Mouse (Mus musculus): ENCODE results near the gene Lgals4. TPM values are rescaled to one million over a fixed set of nuclear protein-coding genes. Genes with fewer than 3 reads are reported as not detected.
A peak's percentile ranks its signal among the peaks of the same experiment; 100 is the strongest.

Gene Lgals4
- total RNA-seq, 1 experiment from 2014 or later: 25.1 TPM

DNA sequence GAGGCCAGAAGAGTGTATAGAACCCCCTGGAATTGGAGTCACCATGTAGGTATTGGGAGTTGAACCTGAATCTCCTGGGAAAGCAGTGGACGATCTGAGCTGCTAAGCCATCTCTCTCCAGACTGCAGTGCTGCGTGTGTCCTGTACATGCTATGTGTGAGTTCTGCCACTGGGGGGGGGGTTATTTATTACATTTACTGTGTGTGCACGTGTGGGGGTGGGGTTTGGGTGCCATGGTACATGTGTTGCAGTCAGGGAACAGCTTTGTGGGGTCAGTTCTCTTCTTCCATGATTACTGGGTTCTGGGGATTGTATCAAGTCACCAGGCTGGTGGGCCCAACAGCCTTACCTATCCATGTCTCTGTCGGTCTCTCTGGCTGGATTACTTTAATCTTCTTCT is 26.8 kb upstream of the Lgals4 start:
- no peak for ATAC-seq (ENCODE audit: extremely low read depth, insufficient number of reproducible peaks, low FRiP score, poor library complexity, severe bottlenecking)

DNA sequence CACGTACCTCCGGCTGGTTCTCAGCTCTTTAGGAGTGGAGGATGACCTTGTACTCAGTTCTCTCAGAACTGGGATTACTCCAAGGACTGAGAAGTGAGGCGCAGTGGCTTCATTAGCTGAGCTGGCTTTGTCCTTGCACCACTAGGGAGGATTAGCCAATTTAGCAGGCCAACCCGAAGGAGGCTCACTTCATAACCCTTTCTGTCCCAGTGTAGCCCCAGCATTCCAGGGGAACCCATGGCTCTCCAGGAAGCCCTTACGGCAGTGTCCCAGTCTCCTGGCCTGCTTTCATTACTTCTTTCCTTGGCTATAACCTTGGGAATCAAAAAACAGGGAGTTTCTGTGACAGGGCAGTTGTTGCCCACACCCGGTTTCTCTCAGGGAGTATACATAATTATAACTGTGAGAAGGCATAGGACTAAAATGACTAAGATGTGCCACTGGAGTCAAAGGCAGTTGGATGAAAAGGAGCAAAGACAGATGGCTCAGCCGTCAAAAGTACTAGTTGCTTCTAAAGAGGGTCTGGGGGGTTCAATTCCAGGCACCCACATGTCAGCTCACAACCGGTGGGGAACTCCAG is 25.9 kb upstream of the Lgals4 start:
- ATAC-seq (ENCODE audit: extremely low read depth, insufficient number of reproducible peaks, low FRiP score, poor library complexity, severe bottlenecking): no peak

DNA sequence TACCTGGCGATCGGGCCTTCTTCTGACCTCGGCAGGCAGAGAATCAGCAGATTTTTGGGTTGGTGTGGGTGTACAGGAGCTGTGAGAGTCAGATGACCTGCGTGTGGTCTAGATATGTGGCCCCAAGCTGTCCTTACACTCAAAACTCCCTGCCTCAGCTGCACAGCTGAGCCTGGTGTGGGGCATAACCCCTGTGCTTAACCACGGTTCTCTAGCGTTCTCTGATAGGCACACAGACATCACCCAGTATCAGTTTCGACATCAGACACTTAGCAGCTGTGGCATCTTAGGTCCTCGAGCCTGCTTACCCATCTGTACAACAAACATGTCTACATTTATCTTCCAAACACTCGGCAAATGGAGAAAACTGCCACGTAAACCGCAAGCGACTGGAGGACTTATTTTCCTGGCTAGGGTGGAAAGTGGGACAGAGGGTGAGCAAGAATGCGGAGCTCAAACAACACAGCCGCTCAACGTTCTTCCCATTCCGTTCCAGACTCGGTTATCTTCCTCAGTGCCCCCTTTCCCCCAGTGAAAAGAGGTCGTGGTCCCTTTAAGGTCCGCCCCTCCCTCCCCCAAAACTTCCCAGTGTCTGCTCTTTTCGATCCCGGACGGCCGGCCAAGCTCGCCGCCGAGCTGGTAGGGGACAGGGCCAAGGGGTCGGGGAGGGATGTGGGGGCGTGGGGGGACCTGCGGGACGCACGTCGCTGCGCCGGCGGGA is 25.3 kb upstream of the Lgals4 start, which contains the start of gene Hnrnpl:
TSS of gene Hnrnpl (plus strand) at position 321 of the 721 bp plus-strand sequence.
- peak; percentile 13; the same call in 1 of the 2 replicates for ATAC-seq (ENCODE audit: extremely low read depth, insufficient number of reproducible peaks, low FRiP score, poor library complexity, severe bottlenecking)

DNA sequence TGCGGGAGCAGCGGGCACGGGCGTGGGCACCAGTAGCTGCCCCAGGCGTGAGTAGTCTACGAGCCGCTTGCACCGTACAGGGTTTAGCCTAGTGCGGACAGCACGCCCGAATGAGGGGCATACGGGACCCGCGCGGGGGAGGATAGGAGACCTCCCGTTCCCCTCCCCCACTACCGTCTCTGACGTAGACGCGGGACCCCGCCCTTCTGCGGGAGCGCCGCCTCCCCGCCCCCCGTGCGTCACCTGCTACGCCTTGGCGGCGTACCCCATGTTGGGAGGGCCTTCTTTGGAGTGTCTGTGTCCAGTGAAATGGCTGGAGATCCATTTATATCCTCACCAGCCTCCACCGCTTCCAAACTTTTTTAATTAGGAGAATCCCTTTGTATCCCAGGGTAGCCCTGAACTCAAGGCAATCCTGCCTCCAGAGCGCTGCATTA is 24.7 kb upstream of the Lgals4 start:
- peak; percentile 49 for ATAC-seq (ENCODE audit: extremely low read depth, insufficient number of reproducible peaks, low FRiP score, poor library complexity, severe bottlenecking)

DNA sequence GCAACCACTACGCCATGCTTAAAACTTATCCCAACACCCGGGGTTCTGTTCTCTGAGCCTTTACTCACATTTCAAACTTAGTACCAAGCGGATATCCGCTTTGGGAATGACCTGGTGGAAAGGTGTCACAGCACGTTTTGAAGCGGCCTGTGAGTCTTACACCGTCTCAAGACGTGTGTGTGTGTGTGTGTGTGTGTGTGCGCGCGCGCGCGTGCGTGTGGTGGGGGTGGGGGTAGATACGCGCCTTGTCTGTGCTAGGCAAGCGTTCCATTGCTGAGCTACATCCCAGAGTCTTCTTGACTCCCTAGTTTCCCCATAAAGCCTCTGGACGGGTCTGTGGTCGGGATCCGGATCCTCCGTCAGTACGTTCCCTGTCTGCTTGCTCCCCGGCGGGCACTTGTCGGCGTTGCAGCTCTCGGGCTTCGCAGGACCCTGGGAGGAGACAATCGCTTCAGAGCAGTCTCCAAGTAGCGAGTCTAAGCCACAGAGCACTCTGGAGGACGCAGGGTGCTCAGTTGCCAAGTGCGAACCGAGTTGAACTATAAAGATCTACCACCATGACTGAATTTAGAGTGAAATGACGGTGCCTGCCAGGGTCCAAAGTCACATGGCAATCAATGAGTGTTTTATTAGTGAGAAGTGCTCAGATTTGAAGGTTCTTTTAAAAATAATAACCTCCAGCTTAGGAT is 24.1 kb upstream of the Lgals4 start:
- ATAC-seq (ENCODE audit: extremely low read depth, insufficient number of reproducible peaks, low FRiP score, poor library complexity, severe bottlenecking): no peak

DNA sequence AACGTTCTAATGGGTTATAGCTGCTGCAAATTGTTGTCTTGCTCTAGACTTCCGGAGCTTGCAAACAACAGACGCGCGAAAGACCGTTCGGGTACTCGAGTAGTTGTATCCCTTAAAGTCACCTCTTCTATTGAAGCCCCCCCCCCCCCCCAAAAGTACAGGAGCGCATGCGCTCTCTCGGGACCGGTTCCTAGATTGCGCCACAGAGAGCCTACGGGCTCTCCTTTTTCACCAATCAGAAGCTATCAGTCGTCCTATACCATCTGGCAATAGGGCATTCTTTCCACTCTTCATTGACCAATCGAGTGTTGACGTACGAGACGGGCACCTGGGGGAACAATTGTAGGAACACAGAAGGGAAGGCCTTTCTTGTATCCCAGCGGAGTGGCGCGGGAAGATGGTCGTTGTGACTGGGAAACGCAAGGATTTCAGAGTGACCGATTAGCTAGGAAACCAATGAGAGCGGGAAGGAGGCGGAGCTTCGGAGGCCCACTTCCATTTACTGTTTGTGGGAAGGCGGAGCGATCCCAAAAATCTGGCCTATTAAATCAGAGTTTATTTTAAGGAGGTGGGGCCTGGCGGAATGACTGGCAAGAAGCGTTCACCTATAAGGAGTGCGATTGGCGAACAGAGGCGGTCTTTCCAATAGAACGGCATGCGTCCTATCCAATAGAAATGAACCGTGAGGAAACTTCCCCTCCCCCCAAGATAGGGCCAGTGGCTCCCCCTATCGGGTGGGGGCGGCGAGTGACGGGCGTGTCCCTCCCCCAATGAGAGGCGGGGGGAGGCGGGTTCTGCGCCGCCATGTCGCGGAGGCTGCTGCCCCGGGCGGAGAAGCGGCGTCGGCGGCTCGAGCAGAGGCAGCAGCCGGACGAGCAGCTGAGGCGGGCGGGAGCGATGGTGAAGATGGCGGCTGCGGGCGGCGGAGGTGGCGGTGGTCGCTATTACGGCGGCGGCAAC is 23.3 kb upstream of the Lgals4 start:
- peak; percentile 80 for ATAC-seq (ENCODE audit: extremely low read depth, insufficient number of reproducible peaks, low FRiP score, poor library complexity, severe bottlenecking)

DNA sequence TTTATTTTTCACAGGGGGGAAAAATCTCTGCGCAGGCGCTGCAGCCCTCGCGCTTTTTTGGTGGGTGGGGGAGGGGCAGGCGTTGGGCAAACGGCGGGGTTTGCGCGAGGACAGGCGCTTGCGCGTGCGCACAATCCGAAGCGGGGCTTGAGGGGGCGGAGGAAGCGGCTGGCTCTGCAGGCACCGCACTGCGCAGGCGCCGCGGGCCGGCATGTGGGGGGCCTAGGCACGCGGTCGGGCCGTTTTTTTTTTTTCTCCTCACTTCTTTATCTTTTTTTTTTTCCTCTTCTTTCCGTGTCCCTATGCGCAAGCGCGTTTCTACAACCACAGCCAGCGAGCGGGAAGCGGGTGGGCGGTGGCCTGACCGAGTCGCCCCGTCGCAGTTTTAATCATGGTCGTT is 22.4 kb upstream of the Lgals4 start:
- ATAC-seq (ENCODE audit: extremely low read depth, insufficient number of reproducible peaks, low FRiP score, poor library complexity, severe bottlenecking): no peak

DNA sequence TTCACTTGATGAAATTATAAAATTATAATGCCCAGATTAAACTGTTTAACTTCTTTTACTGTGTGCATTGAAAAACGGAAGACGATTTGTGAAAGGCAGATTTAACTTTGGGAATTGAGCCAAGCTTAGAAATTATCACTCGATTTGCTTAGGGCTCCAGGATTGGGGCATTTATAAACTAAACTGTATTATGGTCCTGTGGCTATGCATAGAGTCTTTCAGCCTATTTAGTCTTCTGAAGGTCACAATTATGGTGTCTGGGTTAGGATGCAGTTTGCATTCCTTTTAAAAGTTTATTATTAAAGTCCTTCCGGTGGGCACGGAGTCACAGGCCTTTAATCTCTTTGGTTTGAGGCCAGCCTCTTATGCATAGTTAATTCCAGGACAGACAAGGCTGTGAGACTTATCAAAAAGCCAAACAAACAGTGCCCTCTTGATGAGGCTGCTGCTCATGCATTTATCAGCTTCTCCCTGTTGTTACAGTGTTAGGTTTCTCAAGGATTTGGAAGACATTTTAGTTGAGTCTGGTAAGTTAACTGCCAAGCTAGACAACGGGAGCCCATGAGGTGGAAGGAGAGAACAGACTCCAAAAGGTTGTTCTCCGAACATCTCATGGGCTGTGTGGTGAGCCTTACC is 21.9 kb upstream of the Lgals4 start:
- ATAC-seq (ENCODE audit: extremely low read depth, insufficient number of reproducible peaks, low FRiP score, poor library complexity, severe bottlenecking): no peak

DNA sequence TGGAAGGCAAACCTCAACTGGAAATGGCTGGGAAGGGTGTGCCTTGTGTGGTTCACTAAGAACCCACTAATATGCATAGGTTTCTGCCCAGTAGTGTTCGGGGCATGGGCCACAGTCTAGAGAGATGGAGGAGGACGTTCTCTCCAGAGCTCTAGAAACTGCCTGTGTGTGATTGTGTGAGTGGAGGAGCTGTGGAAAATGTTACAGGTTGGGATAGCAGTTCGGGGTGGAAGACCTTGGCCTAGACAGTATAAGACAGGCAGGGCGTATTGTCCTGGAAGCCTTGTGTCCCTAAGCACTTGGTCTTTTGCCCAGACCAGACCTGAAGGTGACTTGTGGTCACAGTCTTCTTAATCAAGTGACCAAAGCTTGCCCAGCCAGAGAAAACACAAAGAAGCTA is 21.2 kb upstream of the Lgals4 start:
- ATAC-seq (ENCODE audit: extremely low read depth, insufficient number of reproducible peaks, low FRiP score, poor library complexity, severe bottlenecking): no peak

DNA sequence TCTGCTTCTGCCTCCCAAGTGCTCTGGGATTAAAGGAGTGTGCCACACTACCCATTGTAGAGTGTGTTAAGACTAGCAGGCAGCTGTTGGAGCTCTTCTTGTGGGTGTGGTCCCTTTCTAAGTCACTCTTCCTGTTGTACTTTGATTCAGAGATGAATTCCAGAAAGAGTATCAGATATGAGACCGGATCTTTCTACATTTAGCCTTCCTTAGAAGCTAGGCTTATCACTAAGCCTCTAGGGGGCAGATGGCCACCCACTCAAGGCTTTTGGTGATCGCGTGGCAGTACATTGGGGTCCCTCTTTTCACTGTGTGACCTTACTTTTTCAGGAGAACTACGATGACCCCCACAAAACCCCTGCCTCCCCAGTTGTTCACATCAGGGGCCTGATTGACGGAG is 20.7 kb upstream of the Lgals4 start:
- no peak for ATAC-seq (ENCODE audit: extremely low read depth, insufficient number of reproducible peaks, low FRiP score, poor library complexity, severe bottlenecking)

DNA sequence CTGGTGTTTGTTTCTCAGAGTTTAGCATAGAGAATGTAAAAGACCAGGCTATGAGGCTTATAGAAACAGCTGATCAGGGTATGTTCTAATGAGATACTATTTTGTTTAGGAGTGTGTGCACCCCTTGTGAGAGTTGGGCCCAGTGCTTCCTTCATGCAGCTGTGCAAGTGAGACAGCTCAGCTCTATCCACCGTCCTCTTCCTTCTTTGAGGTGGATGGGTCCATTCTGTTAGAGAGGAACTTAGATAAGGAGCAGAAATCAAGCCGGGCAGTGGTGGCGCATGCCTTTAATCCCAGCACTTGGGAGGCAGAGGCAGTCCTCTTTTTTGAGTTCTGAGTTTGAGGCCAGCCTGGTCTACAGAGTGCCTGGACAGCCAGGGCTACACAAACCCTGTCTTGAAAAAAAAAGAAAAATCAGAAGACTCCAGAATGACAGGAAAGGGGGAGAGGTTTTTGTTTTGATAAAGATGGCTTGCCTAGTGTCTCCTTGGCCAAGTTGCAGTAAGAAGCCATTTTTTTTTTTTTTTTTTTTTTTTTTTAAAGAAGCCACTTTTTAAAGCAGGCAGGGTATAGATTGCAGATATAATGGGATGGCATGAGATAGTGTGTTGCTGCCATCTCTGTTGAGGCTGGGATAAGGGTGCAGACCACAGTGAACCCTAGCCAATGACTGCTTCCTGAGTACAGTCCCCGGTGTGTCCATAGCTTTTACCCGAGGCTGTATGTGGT is 19.2 kb upstream of the Lgals4 start:
- ATAC-seq (ENCODE audit: extremely low read depth, insufficient number of reproducible peaks, low FRiP score, poor library complexity, severe bottlenecking): no peak

DNA sequence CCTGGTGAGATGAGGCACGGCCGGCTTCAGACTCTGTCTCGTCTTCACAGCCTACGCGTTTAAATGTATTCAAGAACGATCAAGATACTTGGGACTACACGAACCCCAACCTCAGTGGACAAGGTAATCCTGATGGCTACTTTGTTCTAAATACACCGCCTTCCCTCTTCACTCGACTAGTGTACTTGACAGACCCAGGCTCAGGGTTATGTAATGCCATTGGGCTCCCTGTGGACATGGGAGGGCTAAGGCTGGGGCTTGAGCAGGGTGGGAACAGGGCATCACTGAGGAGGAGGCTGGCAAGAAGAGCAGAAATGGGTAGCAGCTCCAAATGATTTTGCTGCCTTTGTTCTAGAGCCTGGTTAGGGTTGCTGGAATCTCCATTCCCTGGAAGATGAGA is 18.4 kb upstream of the Lgals4 start:
- no peak for ATAC-seq (ENCODE audit: extremely low read depth, insufficient number of reproducible peaks, low FRiP score, poor library complexity, severe bottlenecking)

DNA sequence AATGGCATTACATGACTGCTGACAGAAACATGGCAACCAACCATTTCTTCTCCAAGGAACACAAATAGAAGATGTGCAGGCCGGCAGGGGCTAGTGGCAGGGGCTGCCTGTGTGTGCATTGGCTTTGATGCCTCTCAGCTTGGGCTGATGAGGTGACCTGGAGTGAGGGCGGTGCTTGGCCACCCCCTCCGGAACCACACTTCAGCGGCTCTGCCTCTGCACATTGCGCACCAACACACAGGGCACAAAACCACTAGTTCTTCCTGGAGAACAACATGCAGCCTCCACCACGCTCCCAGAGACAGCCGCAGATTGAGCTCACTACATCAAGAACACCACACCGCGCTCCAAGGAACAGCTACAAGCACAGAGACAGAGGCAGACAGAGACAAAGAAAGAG is 17.5 kb upstream of the Lgals4 start:
- peak; percentile 79 for ATAC-seq (ENCODE audit: extremely low read depth, insufficient number of reproducible peaks, low FRiP score, poor library complexity, severe bottlenecking)

DNA sequence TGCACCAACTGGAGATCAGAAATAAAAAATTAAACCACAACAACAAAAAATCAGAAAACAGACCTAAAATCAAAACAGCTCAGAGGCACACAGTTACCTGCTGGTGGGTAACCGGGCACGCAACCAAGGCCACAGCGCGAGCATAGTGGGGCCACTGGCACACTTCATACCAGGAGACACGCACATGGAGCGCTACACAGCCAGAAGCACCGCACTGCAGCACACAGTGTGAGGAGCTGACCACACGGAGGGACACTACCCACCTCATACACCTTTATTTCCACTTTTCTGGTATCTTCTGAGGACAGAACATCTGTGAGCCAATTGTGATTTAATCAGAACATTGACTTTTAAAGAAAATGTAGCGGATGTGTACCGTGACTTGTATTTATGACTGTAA is 16.7 kb upstream of the Lgals4 start:
- no peak for ATAC-seq (ENCODE audit: extremely low read depth, insufficient number of reproducible peaks, low FRiP score, poor library complexity, severe bottlenecking)

DNA sequence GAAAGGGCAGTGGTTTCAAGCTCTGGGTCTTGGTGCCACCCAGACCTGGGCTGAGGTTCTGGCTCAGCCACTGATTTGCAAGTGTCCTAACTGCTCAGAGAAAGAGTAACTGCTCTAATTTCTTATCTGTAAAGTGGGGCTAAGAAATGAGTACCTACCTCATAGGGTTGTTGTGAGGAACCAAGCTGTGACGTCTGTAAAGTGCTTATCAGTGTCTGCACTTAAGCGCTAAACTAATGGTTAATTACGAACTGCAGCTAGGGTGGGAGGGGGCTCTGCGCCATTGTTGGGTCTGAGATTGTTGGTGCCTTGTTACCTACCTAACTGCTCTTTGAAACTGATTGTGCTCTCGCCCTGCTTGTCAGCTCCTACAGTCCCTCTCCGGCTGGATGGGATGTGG is 16.1 kb upstream of the Lgals4 start:
- no peak for ATAC-seq (ENCODE audit: extremely low read depth, insufficient number of reproducible peaks, low FRiP score, poor library complexity, severe bottlenecking)

DNA sequence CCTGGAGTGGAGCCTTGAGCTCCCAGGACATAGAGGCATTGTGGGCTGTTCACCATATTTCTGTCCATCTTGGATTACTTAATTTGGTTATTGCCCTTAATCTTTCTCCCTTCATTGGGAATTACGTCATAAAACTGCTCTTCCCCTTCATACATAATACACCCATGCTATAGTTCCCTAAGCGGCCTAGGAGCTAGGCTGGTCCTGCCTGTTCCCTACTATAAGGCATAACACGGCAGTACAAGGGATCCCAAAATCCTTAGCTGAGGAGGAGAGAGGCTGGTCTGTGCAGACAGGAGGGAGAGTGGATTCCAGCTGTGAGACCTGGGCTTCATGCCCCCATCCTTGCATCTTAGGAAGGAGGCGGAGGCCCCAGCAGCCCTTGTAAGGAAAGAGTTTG is 15.7 kb upstream of the Lgals4 start:
- no peak for ATAC-seq (ENCODE audit: extremely low read depth, insufficient number of reproducible peaks, low FRiP score, poor library complexity, severe bottlenecking)

DNA sequence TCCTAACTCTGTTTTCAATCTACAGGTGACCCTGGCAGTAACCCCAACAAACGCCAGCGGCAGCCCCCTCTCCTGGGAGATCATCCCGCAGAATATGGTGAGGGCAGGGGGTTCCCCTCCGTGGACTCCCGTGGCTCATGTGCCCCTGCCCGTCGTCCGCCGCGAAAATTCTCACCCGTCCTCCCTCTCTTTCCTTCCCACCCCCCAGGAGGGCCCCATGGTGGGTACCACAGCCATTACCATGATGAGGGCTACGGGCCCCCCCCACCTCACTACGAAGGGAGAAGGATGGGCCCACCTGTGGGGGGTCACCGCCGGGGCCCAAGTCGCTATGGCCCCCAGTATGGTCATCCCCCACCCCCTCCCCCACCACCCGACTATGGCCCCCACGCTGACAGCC is 15.2 kb upstream of the Lgals4 start:
- ATAC-seq (ENCODE audit: extremely low read depth, insufficient number of reproducible peaks, low FRiP score, poor library complexity, severe bottlenecking): no peak

DNA sequence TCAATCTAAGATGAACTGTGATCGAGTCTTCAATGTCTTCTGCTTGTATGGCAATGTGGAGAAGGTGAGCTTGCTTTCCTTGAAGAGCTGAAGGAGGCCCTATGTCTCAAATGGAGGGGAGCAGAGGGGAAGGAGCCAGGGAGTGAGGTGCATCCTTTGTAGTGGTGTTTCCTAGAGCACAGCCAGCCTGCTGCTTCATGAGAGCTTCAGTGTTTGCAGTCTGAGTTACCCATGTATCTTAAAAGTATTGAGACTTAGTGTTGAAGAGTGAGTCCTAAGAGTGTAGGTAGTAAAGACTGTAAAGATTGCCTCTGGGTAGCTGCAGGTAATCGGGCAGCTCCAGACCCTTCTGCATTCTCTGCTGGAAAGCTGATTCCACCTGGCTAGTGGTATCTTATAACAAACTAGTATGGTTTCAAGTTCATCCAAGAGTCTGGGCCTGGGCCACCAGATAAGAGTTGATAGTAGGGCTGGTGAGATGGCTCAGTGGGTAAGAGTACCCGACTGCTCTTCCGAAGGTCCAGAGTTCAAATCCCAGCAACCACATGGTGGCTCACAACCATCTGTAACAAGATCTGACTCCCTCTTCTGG is 14.7 kb upstream of the Lgals4 start:
- ATAC-seq (ENCODE audit: extremely low read depth, insufficient number of reproducible peaks, low FRiP score, poor library complexity, severe bottlenecking): no peak

All from neutrophil, adult 5-6 weeks (primary cell).